Mouse (Mus musculus): ENCODE measurements around the gene Ylpm1. TPM values are rescaled to one million over a fixed set of nuclear protein-coding genes. Genes with fewer than 3 reads are reported as not detected.

The Ylpm1 gene
- polyA plus RNA-seq (2015; fragmentation: Nextera tagmentation; extraction: Ambion mirVana) = 20.1 and 23.5 TPM in 2 replicates

DNA sequence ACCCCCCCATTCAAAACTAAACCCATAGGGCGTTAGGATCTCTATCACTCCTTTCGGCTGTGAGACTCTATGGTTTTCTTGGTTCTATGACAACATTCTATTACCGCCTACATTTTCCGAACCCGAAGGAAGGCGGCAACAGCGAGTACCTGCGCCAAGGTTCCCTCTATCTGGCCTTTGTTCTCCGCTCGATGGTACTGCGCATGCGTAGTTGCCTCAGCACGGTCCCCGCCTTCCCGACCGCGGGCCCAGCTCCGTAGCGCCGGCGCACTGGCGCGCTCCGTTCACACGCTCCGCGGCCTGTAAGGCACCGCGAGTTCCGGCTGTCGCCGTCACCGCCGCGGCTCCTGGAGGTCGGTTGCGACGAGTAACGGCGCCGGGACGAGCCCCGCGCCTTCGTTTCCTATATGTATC lies at the start of gene Ylpm1:
TSS of gene Ylpm1 (plus strand) at position 239 of the 414 bp plus-strand sequence.
- DNase-seq (ENCODE audit: low spot score) = peak; percentile 98

DNA sequence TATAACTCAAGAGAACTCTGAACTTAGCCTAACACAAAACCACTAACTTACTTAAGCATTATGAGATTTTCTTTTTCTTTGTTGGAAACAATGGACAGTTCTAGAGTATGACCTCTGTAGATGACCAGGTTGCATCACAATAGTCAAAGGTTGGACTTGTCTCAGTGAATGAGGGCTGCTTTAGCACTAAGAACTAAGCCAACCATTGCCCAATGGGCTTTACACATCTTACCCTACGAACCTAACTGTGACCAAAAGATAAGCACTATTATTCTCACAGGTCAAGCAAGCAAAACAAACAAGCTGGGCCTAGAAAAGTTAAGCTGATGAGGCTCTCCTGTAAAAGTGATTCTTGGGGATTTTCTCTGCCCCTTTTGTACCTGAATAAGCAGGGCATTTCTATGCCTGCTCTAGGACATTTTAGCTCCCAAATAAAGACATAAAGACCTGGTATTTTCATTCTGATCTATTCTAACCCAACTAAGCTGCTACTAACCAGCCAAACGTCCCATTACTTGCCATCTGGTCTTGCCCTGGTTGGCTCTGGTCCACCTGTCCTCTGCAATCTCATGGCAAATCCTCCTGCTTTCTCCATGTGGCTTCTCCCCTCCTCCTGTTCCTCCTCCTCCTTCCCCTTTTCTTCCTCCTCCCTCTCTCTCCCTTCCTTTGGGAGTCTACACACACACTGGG lies 48.1 kb upstream of the Ylpm1 start:
- DNase-seq (ENCODE audit: low spot score) = no peak

DNA sequence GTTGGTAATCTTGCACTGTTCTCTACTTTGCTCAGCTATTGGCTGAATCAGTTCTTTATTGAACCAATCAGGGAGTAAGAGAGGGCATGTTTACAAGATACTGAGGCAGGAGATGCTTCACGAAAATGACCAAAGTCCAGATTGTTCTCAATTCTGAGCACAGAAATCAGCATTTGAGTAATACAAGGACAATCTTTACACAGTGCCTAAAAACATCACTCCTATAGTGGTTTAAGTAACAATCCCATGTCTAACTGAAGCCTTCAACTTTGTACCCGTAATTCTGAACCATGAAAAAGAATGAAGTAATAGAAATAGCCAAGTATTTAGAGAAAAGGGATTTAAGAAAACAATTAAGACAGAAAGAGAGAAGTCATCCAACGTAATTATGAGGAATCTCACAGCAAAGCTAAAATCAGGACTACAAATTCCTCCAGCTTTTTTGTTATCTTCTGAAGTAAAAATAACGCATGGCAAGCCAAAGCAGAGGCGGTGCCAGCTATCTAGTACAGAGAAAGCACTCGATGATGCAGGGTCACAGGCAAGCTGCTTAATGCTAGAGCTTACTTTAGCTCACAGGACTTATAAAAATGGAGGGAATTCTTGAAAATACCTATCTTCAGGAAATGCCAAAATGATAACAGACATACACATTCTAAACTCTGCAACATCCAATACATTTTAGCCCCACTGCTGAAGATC lies 47.4 kb upstream of the Ylpm1 start:
- no peak for DNase-seq (ENCODE audit: low spot score)

DNA sequence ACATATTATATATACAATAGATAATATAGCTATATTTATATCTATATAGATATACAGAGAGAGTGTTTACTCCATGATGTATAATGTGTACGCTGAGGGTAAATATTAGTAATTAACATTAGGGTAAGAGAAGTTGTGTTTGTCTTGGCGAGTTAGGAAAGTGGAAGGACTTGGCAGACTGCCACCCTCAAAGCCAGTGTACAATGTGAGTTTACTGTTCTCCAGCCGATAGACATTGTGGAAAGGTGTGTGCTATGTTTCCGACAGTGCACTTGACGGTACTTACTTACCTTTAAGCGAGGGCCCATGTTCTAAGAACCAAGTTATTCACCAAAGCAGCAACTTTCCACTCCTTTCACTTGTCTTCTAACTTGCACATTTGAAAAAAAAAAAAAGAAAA lies 45.4 kb upstream of the Ylpm1 start:
- DNase-seq (ENCODE audit: low spot score) = no peak

DNA sequence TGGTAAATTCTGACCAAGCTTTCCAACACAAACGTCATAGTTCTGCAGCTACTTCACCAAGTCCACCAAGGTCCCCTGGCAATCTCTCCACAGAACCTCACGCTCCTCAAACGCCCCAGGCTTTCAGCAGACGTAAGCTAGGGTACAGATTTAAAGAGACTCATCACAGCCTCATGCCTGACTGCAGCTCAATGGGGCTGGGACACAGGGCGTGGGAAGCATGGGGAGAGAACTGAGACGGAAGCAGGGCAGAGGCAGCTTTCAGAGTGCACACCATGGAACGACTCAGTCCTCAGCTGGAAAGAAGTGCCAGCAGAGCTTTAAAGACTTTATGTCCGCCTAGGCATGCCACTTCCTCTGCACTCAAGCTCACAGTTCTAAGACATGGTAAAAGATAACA lies 44.6 kb upstream of the Ylpm1 start:
- no peak for DNase-seq (ENCODE audit: low spot score)

DNA sequence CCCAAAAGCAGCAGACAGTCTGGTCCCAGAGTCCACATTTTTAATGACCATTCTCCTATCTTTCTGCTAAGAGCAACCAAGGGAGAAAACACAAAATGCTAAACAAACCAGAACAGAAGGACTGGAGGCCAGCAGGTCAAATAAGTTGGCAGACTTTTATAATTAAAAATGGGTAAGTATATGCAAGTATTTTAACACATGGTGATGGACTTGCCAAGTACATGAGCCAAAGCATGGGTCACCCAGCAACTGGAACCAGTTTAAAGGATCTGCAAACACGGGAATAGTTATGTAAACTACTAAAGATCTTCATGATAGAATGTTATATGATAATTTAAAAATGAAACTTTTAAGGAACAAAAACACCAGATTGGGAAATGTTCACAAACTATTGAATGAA lies 43.8 kb upstream of the Ylpm1 start:
- DNase-seq (ENCODE audit: low spot score) = no peak

DNA sequence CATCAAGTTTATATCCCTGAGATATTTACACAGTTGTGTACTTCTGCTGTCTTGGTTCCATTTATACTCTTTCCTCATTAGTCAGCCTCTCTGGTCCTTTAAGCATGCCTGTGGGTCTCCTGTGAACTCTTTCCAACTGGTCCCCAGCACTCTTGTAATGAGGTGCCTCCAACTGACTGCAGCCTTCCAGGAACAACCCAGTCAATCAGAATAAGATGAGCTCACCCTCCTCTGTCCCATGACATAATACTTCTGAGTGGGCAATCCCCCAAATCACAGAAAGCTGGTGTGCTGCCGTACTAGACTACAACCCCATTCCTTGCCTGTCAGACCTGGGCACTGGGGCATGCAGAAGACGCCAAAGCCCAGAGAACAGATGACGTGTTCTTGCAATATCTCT lies 39.8 kb upstream of the Ylpm1 start:
- DNase-seq (ENCODE audit: low spot score) = no peak

DNA sequence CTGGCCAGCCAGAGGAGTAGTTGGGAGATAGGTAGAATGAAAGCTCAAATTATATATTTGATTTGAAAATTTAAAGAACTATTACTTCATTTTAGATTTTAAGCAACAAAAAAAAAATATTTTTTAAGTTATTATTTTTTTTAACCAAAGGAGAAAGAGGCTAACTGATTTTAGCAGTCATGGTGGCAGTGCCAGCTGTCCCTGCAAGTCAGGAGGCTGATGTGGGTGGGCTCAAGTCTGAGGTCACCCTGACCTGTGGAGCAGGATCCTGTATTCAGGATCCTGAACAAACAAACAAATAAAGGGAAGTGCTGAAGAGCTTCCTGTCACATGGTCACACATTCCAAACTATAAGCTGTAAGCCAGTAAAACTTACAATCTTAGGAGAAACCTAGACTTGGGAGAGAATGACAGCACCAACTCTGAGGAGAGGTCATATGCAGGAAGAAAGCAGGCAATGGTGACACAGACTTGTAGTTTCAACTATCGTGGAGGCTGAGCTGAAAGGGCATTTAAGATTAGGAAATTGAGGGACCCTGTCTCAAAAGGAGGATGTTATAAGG lies 37.2 kb upstream of the Ylpm1 start:
- DNase-seq (ENCODE audit: low spot score) = no peak

DNA sequence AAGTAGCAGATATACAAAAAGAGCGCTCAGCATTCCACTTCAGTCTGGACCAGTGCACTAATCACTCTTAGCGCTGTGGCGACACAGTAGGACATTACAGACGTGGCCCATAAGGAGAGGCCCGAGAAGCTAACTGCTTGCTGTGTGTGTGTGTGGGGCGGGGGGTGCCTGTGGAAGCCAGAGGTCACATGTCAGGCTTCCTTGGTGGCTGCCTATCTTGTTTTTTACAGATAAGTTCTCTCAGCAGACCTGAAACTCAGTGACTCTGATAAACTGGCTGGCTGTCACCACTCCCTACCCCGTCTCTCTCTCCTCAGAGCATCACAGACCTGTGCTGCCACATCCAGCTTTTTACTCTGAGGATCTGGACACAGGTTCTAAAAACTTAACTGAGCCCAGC lies 33.5 kb upstream of the Ylpm1 start:
- no peak for DNase-seq (ENCODE audit: low spot score)

DNA sequence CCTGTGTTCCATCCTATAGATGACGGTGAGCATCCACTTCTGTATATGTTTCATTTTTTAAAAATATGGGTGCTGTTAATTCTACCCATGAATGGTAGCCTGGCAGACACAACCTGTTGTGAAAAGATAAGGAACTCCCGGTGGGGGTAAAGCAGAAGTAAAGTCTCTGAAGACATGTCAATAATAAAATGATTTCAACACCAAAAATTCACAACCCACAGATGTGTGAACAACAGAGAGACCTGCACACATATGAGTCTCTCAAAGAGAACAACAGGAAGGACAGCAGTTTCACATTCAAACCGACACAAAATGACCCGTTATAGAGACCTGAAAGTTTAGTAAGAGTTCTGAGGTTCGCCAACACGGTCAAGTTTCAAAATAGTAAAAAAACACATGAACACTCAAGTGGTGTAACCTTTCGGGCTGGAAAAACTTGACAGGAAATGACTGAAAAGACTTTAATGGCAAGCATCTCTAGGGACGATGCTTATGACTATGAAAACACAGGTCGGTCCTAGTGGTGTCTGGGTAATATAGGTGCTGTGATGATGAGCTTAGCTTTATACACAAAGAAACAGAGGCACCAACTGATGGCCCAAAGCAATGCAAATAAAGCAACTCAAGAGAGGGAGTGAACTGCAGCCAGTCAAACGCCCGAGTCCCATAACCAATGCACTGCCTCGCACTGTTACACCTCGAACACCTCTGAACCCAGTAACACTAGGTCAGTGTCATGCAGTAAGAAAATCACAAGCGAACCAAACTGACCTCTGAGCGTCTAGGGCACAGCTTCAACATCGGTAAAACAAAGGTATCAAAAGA lies 27.1 kb upstream of the Ylpm1 start:
- DNase-seq (ENCODE audit: low spot score) = no peak

DNA sequence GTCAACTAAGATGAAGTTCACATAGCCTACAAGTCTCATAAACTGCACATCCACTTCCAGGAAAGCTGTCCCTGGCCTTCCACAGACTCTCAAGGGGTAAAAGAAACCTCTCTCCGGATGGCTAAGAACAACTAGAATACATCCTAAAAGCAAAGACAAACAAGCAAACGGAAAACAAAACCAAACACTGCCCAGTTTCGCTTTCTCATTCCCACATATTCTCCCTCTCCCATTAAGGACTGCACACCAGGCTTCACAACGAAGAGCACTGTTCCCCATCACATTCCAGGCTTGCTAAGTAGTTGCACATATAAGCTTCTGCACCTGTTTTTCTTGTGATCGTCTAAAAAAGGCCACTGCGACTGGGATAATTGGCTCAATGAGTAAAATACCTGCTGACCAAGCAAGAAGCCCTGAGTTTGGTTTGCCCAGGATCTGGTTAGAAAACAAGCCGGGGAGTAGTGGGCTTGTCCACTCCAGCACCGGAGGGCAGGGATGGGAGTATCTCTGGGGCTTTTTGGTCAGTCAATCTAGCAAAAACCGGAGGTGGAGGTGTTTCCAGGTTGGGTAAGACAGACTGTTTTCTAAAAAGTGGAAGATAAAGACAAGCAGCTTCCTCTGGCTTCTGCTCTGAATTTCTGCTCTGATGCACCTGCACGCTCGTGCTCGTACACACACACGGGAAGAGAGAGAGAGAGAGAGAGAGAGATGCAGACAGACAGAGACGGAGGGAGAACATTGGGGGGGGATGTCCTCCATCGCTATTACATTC lies 26.3 kb upstream of the Ylpm1 start:
- DNase-seq (ENCODE audit: low spot score) = peak; percentile 36

DNA sequence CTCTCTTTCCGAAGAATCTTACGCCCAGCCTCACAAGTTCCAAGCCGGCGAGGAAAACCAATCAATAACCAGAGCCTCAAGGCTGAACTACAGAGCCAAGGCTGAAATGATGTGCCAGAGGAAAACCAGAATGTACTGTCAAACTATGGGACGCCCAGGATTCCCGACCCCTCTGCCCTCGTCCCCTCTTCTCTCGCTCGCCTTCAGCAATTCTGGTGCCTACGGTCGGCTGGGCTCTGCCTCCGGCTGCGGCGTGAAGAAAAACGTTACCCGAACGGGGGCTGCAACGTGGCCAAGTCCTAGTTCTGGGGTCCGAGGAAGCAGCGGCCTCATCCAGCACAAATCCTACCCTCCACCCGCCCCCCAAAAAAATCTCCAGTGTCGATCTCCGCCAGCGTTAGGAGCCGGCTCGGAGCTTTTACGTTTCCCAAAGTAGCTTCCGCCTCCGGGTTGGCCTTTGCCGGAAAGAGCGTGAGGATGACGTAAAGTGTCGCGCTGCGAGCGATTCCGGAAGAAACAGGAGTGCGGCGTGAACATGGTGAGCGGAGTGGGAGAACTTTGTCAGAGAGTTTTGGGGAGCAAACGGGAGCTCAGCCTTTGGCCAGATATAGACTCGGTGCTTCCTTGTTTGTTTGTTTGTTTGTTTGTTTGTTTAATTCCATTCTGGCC lies 25.6 kb upstream of the Ylpm1 start, which contains the start of the genes Fcf1 and Arel1:
TSS of gene Fcf1 (plus strand) at position 470 of the 669 bp plus-strand sequence.
TSS of gene Arel1 (minus strand) at position 473 of the 669 bp plus-strand sequence.
- peak; percentile 92 for DNase-seq (ENCODE audit: low spot score)

DNA sequence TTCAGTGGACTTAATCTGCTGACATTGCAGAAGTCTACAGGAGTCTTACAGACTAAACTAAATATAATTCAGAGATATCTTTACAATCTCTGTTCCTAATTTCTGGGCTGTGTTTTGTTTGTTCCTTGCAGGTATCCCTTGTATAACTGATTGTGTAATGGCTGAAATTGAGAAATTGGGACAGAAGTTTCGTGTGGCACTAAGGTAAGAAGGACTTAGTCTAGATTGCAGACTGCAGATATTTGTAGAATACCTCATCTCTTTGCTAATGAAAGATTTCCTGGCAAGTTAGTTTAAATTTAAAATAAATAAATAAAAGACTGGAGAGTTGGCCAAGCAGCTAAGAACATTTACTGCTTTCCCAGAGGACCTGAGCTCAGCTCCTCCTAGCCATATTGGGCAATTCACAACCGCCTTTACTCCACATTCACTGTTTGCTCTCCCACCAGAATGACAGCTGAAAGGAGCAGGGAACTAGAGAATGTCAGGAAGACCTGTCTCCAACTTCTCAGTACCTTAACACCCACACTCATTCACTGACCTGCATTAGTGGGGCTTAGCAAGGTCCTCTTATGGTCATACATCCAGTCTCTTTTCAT lies 16.8 kb upstream of the Ylpm1 start:
- no peak for DNase-seq (ENCODE audit: low spot score)

DNA sequence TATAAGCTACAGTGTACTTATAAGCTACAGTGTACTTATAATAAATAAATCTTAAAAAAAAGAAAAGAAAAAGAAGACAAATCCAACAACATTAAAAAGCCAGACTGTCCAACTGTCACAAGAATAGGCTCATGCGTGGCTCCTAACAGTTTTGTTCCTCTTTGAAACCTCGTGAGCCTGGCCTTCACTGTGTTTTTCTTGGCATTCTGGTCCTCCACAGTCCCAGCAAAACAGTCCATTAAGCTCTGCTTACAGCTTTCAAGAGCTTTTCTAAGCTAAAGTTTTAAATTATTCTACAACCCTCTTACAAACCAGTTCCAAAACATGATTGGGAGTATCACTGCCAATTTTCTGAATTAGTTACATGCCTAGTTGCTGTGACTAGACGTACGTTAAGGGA lies 6.7 kb upstream of the Ylpm1 start:
- DNase-seq (ENCODE audit: low spot score) = no peak

DNA sequence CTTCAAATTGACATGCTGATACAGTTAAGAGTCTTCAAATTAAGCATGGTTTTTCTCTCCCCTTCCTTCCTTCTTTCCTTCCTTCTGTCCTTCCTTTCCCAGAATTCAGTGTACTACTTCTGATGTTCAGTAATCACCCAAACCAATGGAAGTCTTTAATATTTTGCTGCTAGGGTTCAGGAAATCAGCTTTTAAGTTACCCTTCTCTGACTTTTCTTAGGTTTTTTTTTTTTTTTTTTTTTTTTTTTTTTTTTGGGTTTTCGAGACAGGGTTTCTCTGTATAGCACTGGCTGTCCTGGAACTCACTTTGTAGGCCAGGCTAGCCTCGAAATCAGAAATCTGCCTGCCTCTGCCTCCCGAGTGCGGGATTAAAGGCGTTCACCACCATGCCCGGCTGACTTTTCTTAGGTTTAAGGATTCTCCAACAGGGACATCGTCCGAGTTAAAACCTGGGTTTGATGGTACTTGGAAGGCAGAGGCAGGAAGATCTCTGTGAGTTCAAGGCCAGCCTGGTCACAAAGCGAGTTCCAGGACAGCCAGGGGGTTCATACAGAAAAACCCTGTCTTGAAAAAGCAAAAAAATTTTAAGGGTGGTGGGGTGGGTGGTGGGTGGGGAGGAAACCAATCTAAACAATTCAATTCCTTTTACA lies 884 bp upstream of the Ylpm1 start:
- DNase-seq (ENCODE audit: low spot score) = no peak

DNA sequence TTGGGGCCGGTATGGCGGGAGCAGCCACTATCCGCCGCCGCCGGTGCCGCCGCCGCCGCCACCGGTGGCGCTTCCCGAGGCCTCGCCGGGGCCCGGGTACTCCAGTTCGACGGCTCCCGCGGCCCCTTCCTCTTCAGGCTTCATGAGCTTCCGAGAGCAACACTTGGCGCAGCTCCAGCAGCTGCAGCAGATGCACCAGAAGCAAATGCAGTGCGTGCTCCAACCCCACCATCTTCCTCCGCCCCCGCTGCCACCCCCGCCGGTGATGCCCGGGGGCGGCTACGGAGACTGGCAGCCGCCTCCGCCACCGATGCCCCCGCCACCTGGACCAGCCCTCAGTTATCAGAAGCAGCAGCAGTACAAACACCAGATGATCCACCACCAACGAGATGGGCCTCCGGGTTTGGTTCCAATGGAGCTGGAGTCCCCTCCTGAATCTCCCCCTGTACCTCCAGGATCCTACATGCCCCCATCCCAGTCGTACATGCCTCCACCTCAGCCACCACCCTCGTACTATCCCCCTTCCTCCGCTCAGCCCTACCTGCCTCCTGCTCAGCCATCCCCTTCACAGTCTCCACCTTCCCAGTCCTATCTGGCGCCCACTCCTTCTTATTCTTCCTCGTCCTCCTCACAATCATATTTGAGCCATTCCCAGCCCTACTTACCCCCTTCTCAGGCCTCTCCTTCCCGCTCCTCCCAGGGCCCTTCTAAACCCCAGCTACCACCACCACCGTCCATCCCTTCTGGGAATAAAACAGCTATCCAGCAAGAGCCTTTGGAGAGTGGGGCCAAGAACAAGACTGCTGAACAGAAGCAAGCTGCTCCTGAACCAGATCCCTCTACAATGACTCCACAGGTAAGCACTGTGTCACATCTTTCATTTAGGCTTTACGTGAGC lies 629 bp downstream of the Ylpm1 start:
- peak; percentile 8 for DNase-seq (ENCODE audit: low spot score)

DNA sequence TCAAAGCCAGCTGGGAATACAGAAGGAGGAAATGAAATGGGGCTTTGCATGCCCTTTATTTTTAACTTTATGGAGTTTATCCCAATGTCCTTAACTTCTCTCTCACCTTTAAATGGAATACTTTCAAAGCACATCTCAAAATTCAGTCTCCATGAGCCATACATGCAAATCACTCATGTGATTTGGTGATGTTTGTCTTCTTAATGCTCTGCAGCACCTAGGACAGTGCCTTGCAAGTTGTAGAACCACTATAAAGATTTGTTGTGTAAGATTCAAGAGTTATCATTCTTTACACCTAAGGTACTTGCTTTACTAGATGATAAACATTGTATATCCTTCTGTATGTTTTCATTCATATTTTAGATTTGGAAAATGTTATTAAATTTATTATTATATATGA lies 2.9 kb downstream of the Ylpm1 start:
- DNase-seq (ENCODE audit: low spot score) = no peak

DNA sequence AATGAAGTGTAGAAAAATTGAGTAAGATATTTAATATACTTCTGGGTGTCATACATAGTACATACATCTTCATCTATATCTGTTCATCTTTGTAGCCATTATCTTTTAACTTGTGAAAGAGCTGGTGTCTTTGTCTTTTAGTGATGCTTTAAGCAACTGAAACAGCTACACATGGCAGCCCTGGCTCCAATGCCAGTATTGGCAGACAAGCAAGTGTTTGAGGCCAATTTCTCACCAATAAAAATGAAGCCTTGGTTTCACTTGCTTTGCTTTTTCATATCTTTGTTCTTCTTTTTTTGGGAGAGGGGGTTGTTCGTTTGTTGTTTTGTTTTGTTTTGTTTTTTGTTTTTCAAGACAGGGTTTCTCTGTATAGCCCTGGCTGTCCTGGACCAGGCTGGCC lies 10.1 kb downstream of the Ylpm1 start:
- DNase-seq (ENCODE audit: low spot score) = no peak
